Mouse (Mus musculus) testis, adult 2 months (tissue): ENCODE data around the gene Nutm1.

Experiments
- CTCF ChIP-seq: fragments of 200-500 bp; IDR thresholded peaks from 2 replicates; pipeline ENCODE4 v1.5.1; 2012; ENCODE audit warnings: low read depth, mild to moderate bottlenecking, inconsistent platforms, low read length, moderate library complexity; ENCODE audit not compliant: control insufficient read depth, insufficient read depth, insufficient replicate concordance
- POLR2A ChIP-seq: fragments of 200-500 bp; IDR thresholded peaks from 2 replicates; pipeline ENCODE4 v1.6.1; 2012; ENCODE audit warnings: low read depth, mild to moderate bottlenecking, inconsistent platforms, low read length, moderate library complexity; ENCODE audit not compliant: control insufficient read depth

DNA sequence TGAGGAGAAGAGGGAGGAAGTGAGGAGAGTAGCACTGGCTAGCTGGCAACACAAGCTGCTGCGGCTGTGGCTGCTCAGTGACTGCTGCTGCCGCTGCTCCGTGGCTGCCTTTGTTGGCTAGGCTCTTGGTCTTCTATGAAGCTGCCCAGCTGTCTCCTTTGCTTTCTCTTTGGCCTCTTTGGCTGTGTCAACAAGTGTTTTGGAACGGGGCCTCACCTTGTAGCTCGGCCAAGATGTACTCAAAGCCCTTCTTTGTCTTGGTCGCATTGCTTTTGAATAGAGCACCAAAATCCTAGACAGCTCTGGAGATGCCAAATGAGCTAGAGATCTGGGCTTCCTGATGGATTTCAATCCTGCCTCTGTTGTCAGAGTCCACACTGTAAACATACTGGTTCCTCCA is 48.9 kb downstream of the Nutm1 start:
- TF ChIP-seq CTCF (no peak), POLR2A (no peak)
